Mouse (Mus musculus) bone marrow, adult 2 months (tissue): ENCODE data around the gene Gm8369.
"Not testable (repeated sequence)": the region's sequence is repeated elsewhere in the genome, so short reads cannot be mapped to it uniquely, and the experiment has no call there.

Source experiments
- CTCF ChIP-seq: fragments of 200-500 bp; IDR thresholded peaks from 2 replicates; pipeline ENCODE4 v1.5.1; 2011; ENCODE audit warnings: low read length, control low read depth; ENCODE audit not compliant: control insufficient read depth, insufficient read depth
- POLR2A ChIP-seq: fragments of 200-500 bp; IDR thresholded peaks from 2 replicates; pipeline ENCODE4 v1.6.1; 2011; ENCODE audit warnings: low read depth, mild to moderate bottlenecking, control low read depth, low read length, borderline replicate concordance; ENCODE audit not compliant: control insufficient read depth

DNA sequence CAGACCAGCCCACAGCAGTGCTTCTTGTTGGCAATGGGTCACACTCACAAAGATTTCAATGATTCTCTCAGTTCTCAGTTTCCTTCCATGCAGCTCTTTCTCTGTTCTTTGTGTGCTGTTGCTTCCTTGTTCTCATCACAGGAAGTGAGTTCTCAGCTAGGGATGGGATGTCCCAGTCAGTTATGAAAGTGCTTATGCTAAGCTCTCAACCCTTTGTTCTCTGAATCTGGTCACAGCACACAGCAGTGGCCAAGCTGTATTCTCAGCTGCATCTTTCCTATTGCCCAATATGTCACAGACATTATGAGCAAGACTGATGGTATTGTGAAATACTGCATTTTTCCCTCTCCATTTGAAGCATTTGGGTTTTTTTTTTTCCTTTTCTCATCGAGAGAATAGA lies 20.9 kb upstream of the Gm8369 start:
- not testable (repeated sequence) for TF ChIP-seq CTCF, POLR2A
